Mouse (Mus musculus) Patski (cell line): Measurements from ENCODE around the gene Gclc. TPM values are rescaled to one million over a fixed set of nuclear protein-coding genes. Genes with fewer than 3 reads are reported as not detected.
"Not testable (repeated sequence)": the region's sequence is repeated elsewhere in the genome, so short reads cannot be mapped to it uniquely, and the experiment has no call there.

Experiments used
- ATAC-seq: fragments of 100-300 bp; one replicate; pipeline ENCODE4 v1.8.0; 2021
- CTCF ChIA-PET: fragments of 350-600 bp; sonication (Branson Sonifier 250); formaldehyde crosslinking; loops from one replicate; lab custom pipeline; 2022; ENCODE audit warnings: inconsistent platforms; lab: Charles Lee
- POLR2A ChIA-PET: fragments of 350-600 bp; sonication (Branson Sonifier 250); formaldehyde crosslinking; loops from one replicate; lab custom pipeline; 2022; ENCODE audit warnings: antibody characterized with exemption, inconsistent platforms; lab: Charles Lee
- DNase-seq: peaks from one replicate; pipeline ENCODE4 v3.0.0-alpha.2; 2011; ENCODE audit warnings: low read depth, low spot score
- H3K27me3 ChIP-seq: fragments of 371-371 bp; one replicate; pipeline ENCODE4 v1.5.1; 2021
- CTCF ChIP-seq: fragments of 100-300 bp; IDR thresholded peaks from one replicate; pipeline ENCODE4 v1.5.1; 2021
- in situ Hi-C: fragments of 300-500 bp; cut with MboI; formaldehyde crosslinking; loops from 3 replicates; pipeline ENCODE4 v1.11.1; 2018; ENCODE audit warnings: low pct_unique_long_range_greater_than_20kb, mixed read lengths
- polyA plus RNA-seq: library from polyadenylated mRNA; unstranded; gene quantifications from one replicate; pipeline ENCODE4 v1.2.3, GENCODE M21; 2021

Gene Gclc
- polyA plus RNA-seq, 1 experiment from 2014 or later: 183 TPM

DNA sequence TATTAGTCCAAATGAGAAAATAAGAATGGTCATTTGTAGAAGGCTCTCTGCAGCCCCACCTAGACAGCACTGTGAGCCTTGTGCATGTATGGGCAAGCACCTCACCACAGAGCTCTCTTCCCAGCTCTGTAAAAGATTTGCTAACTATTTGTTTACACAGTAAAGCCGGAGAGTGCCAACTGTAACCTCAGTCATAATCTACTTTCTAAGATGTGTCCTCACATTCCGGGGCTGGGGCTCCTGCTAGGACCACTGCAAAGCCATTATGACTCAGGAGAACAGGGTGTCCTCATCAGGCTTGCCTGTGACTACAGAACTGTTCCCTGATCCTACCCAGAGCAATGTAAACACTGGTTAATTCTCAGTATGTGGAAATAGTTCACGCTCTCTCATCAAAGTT, 9.5 kb upstream of the Gclc start:
- no peaks in the 10 kb centered on the region for H3K27me3 ChIP-seq
- in situ Hi-C loops: no loop called here
- ChIA-PET POLR2A (no interaction called here), CTCF (interaction anchor here (1.3 to 1.4 kb wide), 2 partner anchors 13 to 81 kb away, joined by 5 to 7 read pairs; no protein-coding TSS in a partner anchor)
- peak; percentile 97 for ATAC-seq
- TF ChIP-seq CTCF: no peak
- DNase-seq: peak; percentile 78

DNA sequence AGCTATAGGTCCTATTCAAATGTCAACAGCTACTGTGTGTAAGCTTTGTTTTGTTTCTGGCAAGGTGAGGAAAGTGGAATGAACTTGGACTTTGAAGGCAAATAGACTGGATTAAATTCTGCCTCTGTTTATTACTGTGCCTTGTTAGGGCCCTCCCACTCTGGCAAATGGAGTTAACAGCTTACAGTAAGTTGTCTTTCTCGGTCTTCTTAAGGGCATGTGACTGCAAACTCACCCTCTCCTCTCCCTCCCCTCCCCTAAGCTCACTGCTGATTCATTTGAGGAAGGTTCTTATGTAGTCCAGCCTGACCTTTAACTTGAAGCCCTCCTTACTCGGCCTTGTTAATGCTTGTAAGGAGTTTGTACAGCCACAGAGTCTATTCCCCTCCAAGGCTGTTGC, 8.0 kb upstream of the Gclc start:
- H3K27me3 ChIP-seq: no peaks in the 10 kb centered on the region
- ATAC-seq: no peak
- ChIA-PET POLR2A (no interaction called here), CTCF (interaction anchor here (0.7 to 1.3 kb wide), 5 partner anchors 12 to 126 kb away, joined by 3 to 5 read pairs (median 3); no protein-coding TSS in a partner anchor)
- no peak for DNase-seq
- TF ChIP-seq CTCF: no peak
- in situ Hi-C loops: no loop called here

DNA sequence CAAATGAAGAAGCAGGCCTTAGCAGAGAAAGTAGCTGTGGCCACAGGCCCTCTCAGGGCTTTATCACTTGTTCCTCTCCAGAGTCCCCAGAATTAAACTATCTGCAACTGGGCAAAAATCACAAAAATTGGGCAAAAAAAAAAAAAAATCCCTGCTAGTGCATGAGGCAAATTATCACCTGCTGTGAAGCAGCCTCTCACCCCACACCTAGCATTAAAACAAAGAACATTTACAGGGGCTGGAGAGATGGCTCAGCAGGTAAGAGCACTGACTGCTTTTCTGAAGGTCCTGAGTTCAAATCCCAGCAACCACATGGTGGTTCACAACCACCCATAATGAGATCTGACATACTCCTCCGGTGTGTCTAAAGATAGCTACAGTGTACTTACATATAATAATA, 6.0 kb upstream of the Gclc start:
- DNase-seq, H3K27me3 ChIP-seq, in situ Hi-C loops, ATAC-seq, POLR2A ChIA-PET: not testable (repeated sequence)
- CTCF ChIA-PET: interaction anchor here (1.1 kb wide), 1 partner anchor 9 kb away, joined by 3 read pairs; no protein-coding TSS in a partner anchor

DNA sequence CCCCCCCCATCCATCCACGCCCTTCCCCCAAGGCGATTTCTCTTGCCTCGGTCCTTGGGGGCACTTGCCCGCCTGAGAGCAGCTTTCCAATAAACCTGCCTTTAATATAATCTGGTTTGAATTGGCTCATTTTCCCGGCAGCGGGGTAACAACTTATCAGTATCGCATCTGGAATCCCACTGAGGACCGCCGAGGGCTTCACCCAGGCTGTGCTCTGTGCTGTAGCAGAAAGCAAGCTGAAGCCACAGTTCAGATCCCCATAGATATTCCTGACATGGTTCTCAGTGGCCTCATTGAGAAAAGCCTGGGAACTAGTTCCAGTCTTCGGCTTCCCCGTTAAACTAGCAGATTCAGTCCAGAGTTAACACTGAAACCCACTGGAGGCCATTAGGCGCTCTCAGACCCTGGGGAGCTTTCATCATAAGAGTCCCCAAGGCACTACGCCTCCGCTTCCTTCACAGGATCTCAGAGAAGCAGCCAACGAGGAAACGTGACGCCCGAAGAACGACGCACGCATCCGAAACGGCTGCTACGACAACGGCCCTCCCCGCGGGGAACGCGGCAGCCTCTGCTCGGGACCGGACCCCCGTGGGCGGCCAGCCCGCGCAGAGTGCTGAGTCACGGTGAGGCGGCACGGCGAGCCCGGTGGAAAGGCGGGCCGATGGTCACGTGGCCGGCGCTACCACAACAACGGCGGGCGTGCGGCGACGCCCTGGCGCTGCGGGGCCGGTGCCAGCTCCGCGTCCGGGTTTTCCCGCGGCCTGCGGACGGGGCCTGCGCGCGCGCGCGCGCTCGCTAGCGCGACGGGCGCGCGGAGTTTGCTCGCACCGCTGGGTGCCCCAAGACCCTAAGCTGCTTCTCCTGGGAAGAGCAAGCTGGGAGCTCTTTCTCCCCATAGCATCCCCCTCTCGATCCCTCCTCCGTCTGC, 3.9 kb upstream of the Gclc start:
- no peak for DNase-seq
- in situ Hi-C loops: loop anchor here (10.0 kb wide), 1 partner anchor 86 kb away; no protein-coding TSS in a partner anchor
- CTCF ChIA-PET: interaction anchor here (0.9 to 3.5 kb wide), 6 partner anchors 31 to 290 kb away, joined by 3 to 11 read pairs (median 3); no protein-coding TSS in a partner anchor
- no peaks in the 10 kb centered on the region for H3K27me3 ChIP-seq
- peak; percentile 82 for ATAC-seq
- POLR2A ChIA-PET: interaction anchor here (0.6 to 1.1 kb wide), 6 partner anchors 9 to 96 kb away, joined by 3 to 5 read pairs (median 3); no protein-coding TSS in a partner anchor
- TF ChIP-seq CTCF: no peak

DNA sequence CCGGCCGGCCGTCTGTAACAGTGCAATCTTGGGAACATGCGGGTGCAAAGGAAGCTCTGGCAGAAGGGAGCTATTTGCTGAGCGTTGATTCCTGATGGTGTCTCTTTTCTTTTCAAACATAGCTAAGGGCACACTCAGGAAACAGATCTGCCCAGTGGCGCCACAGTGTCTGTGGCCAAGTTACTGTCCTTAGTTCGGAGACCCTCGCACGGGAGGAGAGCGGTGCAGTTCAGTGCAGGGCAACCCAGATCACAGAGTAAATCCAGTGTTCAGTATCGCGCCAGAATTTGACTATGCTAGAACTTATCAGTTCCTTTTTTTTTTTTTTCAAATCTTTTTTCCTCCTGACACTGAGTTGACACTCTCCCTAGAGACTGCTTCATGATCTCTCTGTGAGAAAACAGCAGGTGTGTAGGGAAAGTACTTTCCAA, 3.2 kb upstream of the Gclc start:
- in situ Hi-C loops: loop anchor here (10.0 kb wide), 1 partner anchor 86 kb away; no protein-coding TSS in a partner anchor
- CTCF ChIA-PET: interaction anchor here (1.1 to 3.5 kb wide), 4 partner anchors 66 to 290 kb away, joined by 3 to 11 read pairs (median 5); no protein-coding TSS in a partner anchor
- TF ChIP-seq CTCF: no peak
- H3K27me3 ChIP-seq: no peaks in the 10 kb centered on the region
- POLR2A ChIA-PET: interaction anchor here (0.7 to 1.0 kb wide), 4 partner anchors 8 to 88 kb away, joined by 3 to 5 read pairs (median 4); no protein-coding TSS in a partner anchor
- ATAC-seq: no peak
- DNase-seq: no peak

DNA sequence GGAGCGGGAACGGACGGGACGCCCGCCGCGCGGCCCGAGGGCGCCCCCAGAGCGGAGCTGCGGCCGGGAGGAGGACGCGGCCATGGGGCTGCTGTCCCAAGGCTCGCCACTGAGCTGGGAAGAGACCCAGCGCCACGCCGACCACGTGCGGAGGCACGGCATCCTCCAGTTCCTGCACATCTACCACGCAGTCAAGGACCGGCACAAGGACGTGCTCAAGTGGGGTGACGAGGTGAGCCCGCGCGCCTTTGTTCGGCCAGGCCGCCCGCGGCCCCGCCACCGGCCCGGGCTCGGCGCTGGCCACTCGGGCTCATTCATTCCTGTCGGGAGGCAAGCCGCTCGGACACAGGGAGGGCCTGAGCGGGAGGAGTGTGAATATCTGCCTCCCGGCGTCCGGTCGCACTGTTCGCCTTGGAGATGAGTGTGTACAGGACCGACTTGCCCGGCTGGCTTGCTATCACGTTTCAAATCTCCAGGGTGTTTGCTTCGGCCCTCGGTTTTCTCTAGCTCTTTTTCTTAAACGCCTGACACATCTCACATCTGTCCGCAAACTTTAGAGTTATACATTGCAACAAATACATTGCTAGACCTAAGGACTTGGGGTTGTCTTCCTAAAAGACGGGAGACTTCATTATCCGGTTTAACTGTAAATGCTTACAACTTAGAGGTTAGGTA, 530 bp downstream of the Gclc start:
- CTCF ChIA-PET: interaction anchor here (0.9 to 1.9 kb wide), 8 partner anchors 13 to 92 kb away, joined by 3 to 10 read pairs (median 3); no protein-coding TSS in a partner anchor
- DNase-seq (no peak), ATAC-seq (peak; percentile 33)
- no peaks in the 10 kb centered on the region for H3K27me3 ChIP-seq
- POLR2A ChIA-PET: interaction anchor here (1.1 kb wide), 1 partner anchor 27 kb away, joined by 3 read pairs; no protein-coding TSS in a partner anchor
- in situ Hi-C loops: loop anchor here (10.0 kb wide), 1 partner anchor 90 kb away; no protein-coding TSS in a partner anchor
- peak; percentile 63 for TF ChIP-seq CTCF

DNA sequence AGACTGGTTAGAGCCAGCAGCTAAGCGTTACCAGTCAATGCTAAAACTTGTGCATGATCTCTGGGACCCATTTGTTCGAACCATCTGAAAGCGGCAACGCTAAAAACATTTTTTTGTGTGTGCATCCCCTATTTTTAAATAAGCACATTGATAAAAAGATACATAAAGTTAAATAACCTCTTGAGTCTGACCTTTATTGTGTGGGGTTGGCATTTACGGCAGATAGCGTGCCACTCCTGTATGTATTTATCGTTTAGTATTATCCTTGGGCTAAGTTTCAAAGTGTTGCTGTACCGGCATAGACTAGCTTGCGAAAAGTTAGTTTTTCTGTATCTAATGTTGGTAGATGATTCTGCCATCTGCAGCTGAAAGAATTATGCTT, 1.1 kb downstream of the Gclc start:
- H3K27me3 ChIP-seq: no peaks in the 10 kb centered on the region
- CTCF ChIA-PET: interaction anchor here (0.9 to 1.9 kb wide), 8 partner anchors 13 to 93 kb away, joined by 3 to 10 read pairs (median 3); no protein-coding TSS in a partner anchor
- TF ChIP-seq CTCF: no peak
- ATAC-seq (no peak), DNase-seq (no peak)
- in situ Hi-C loops: loop anchor here (10.0 kb wide), 1 partner anchor 91 kb away; no protein-coding TSS in a partner anchor
- POLR2A ChIA-PET: interaction anchor here (1.1 kb wide), 1 partner anchor 26 kb away, joined by 3 read pairs; no protein-coding TSS in a partner anchor

DNA sequence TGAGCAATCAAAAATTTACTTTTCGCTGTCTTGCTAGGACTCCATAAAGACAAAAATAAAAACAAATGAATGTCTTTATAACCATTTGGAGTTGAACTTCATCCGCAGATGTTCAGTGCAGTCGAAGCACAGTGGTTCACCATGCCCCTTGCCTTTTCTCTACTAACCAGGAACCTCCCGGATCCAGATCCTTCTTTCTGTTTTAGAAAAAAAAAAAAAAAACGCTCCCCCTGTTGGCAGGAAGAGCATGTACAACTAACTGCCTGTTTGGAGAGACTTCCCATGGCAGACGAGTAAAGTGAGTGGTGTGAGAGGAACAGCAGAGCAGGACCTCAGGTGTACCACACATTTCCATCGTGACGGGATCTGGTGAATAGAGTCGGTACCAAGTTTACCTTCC, 1.7 kb downstream of the Gclc start:
- DNase-seq: no peak
- POLR2A ChIA-PET: no interaction called here
- CTCF ChIA-PET: interaction anchor here (0.9 to 1.9 kb wide), 2 partner anchors 14 to 70 kb away, joined by 3 to 6 read pairs; no protein-coding TSS in a partner anchor
- no peaks in the 10 kb centered on the region for H3K27me3 ChIP-seq
- no peak for ATAC-seq
- TF ChIP-seq CTCF: peak; percentile 66
- in situ Hi-C loops: loop anchor here (10.0 kb wide), 1 partner anchor 91 kb away; no protein-coding TSS in a partner anchor

DNA sequence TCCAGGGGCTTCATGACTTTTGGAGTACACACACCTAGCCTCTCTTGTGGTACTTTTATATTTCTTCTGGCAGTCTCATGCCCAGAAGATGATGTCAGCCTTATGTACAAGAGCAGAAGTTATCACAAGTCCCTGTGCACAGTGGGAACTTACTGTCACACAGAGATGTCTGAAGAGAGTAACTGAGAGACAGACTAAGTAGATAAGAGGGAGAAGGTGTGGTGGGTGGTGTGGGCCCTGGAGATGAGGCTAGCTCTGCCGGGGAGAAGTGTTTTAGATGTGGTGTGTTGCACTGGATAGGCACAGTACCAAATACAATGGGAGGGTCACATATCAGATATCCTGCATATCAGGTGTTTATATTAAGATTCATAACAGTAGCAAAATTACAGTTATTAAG, 3.0 kb downstream of the Gclc start:
- in situ Hi-C loops: loop anchor here (10.0 kb wide), 1 partner anchor 93 kb away; no protein-coding TSS in a partner anchor
- no peak for DNase-seq
- ChIA-PET POLR2A (interaction anchor here (0.8 to 1.0 kb wide), 2 partner anchors 57 to 95 kb away, joined by 3 to 8 read pairs; no protein-coding TSS in a partner anchor), CTCF (interaction anchor here (0.8 to 3.2 kb wide), 11 partner anchors 10 to 161 kb away, joined by 3 to 38 read pairs (median 5); no protein-coding TSS in a partner anchor)
- H3K27me3 ChIP-seq: no peaks in the 10 kb centered on the region
- TF ChIP-seq CTCF: no peak
- ATAC-seq: no peak
